Comparison of ENCODE assay signal across 20 mouse cellular contexts in genomic region chr9:103294507-103294906, GRCm38 (mm10). TPM values are rescaled to one million over a fixed set of nuclear protein-coding genes. Genes with fewer than 3 reads are reported as not detected.
A peak's percentile ranks its signal among the peaks of the same experiment; 100 is the strongest.
DNase-seq lines count a peak whose midpoint lies in the region; ATAC-seq and TF ChIP-seq lines count a peak whose summit lies in the region.
"Had no signal": no experiment of that assay in that cellular context is flagged by ENCODE, and none has a peak within 500 bp of the region (broad histone marks: within the 10 kb centered on the region; RNA-seq: fewer than 3 reads in every experiment).

No protein-coding gene starts in this region.

- 58% methylated on average over 2 of the region's 2 CpGs for WGBS in liver, embryonic 12.5 days (ENCODE audit: insufficient replicate concordance)
- WGBS in liver, embryonic 16.5 days (ENCODE audit: insufficient replicate concordance), result 30% methylated on average over 2 of the region's 2 CpGs
- WGBS in cerebellum, adult 2 months, result 91% methylated on average over 2 of the region's 2 CpGs
- 96% methylated on average over 2 of the region's 2 CpGs for WGBS in midbrain, embryonic 15.5 days

- no peak overlapping the region for H3K4me2 ChIP-seq in liver, embryonic 12.5 days
- no peak overlapping the region for H3K4me2 ChIP-seq in liver, embryonic 16.5 days (ENCODE audit: low read depth, low read length)
- H3K4me2 ChIP-seq in midbrain, embryonic 15.5 days, result no peak overlapping the region
- H3K4me2 ChIP-seq: embryonic facial prominence, embryonic 12.5 days; forebrain, embryonic 15.5 days; heart, embryonic 15.5 days; hindbrain, embryonic 13.5 days had no signal

- no peak for TF ChIP-seq POLR2A in cerebellum, adult 2 months (IDR thresholded peaks at IDR 0.05; ENCODE audit: borderline replicate concordance, insufficient read depth, low read length)

- peak overlapping the region; percentile 54; the same call in 1 of the 2 replicates for H3K27ac ChIP-seq in liver, embryonic 12.5 days
- peak overlapping the region; percentile 55 for H3K27ac ChIP-seq in liver, embryonic 16.5 days (ENCODE audit: low read length)
- H3K27ac ChIP-seq in cerebellum, adult 2 months (ENCODE audit: insufficient read depth, low read length), result no peak overlapping the region
- H3K27ac ChIP-seq in midbrain, embryonic 15.5 days, result no peak overlapping the region
- H3K27ac ChIP-seq: embryonic facial prominence, embryonic 12.5 days; forebrain, embryonic 15.5 days; heart, embryonic 10.5 days; heart, embryonic 15.5 days; hindbrain, embryonic 13.5 days; hindbrain, postnatal 0 days had no signal

- peaks cover 11% of the 10 kb centered on the region for H3K4me1 ChIP-seq in liver, embryonic 12.5 days
- peaks cover 3% of the 10 kb centered on the region; the same call in 1 of the 2 replicates for H3K4me1 ChIP-seq in liver, embryonic 16.5 days (ENCODE audit: control insufficient read depth, low read depth, low read length)
- no peaks in the 10 kb centered on the region for H3K4me1 ChIP-seq in cerebellum, adult 2 months (ENCODE audit: control insufficient read depth, insufficient read depth, low read length)
- H3K4me1 ChIP-seq in midbrain, embryonic 15.5 days, result no peaks in the 10 kb centered on the region
- H3K4me1 ChIP-seq: embryonic facial prominence, embryonic 12.5 days; forebrain, embryonic 15.5 days; heart, embryonic 10.5 days; heart, embryonic 15.5 days; hindbrain, embryonic 13.5 days had no signal

- H3K4me3 ChIP-seq in liver, embryonic 12.5 days, result no peak overlapping the region
- H3K4me3 ChIP-seq in liver, embryonic 16.5 days (ENCODE audit: low read depth, low read length), result no peak overlapping the region
- no peak overlapping the region for H3K4me3 ChIP-seq in cerebellum, adult 2 months (replicated peaks; ENCODE audit: insufficient read depth, low read depth, low read length)
- no peak overlapping the region for H3K4me3 ChIP-seq in midbrain, embryonic 15.5 days
- H3K4me3 ChIP-seq: embryonic facial prominence, embryonic 12.5 days; forebrain, embryonic 15.5 days; heart, embryonic 10.5 days; heart, embryonic 15.5 days; hindbrain, embryonic 13.5 days had no signal

- H3K36me3 ChIP-seq in liver, embryonic 12.5 days, result no peaks in the 10 kb centered on the region
- no peaks in the 10 kb centered on the region for H3K36me3 ChIP-seq in liver, embryonic 16.5 days (ENCODE audit: control insufficient read depth, insufficient read depth)
- H3K36me3 ChIP-seq in midbrain, embryonic 15.5 days (replicated peaks), result no peaks in the 10 kb centered on the region
- H3K36me3 ChIP-seq: embryonic facial prominence, embryonic 12.5 days; forebrain, embryonic 15.5 days; heart, embryonic 10.5 days; heart, embryonic 15.5 days; hindbrain, embryonic 13.5 days had no signal

- H3K9ac ChIP-seq in liver, embryonic 12.5 days, result no peak overlapping the region
- no peak overlapping the region for H3K9ac ChIP-seq in liver, embryonic 16.5 days (ENCODE audit: low read depth, low read length)
- H3K9ac ChIP-seq in midbrain, embryonic 15.5 days, result no peak overlapping the region
- H3K9ac ChIP-seq: embryonic facial prominence, embryonic 12.5 days; forebrain, embryonic 15.5 days; heart, embryonic 15.5 days; hindbrain, embryonic 13.5 days had no signal

- H3K27me3 ChIP-seq in liver, embryonic 12.5 days (replicated peaks), result no peaks in the 10 kb centered on the region
- no peaks in the 10 kb centered on the region for H3K27me3 ChIP-seq in liver, embryonic 16.5 days (ENCODE audit: control insufficient read depth, insufficient read depth, low read depth, low read length)
- H3K27me3 ChIP-seq in cerebellum, adult 2 months (ENCODE audit: control insufficient read depth, insufficient read depth, low read length), result no peaks in the 10 kb centered on the region
- no peaks in the 10 kb centered on the region for H3K27me3 ChIP-seq in midbrain, embryonic 15.5 days (replicated peaks)
- H3K27me3 ChIP-seq: embryonic facial prominence, embryonic 12.5 days; forebrain, embryonic 15.5 days; heart, embryonic 15.5 days; hindbrain, embryonic 13.5 days had no signal

- ATAC-seq in liver, embryonic 12.5 days, result peak; percentile 75
- peak; percentile 93 for ATAC-seq in liver, embryonic 16.5 days (ENCODE audit: low read depth)
- ATAC-seq in midbrain, embryonic 15.5 days (replicated peaks), result no peak
- ATAC-seq: forebrain, embryonic 15.5 days; hindbrain, postnatal 0 days had no signal

- no peaks in the 10 kb centered on the region for H3K9me3 ChIP-seq in liver, embryonic 12.5 days (replicated peaks)
- H3K9me3 ChIP-seq in liver, embryonic 16.5 days (replicated peaks; ENCODE audit: control insufficient read depth, low read length), result no peaks in the 10 kb centered on the region
- no peaks in the 10 kb centered on the region for H3K9me3 ChIP-seq in midbrain, embryonic 15.5 days
- H3K9me3 ChIP-seq: embryonic facial prominence, embryonic 12.5 days; forebrain, embryonic 15.5 days; heart, embryonic 10.5 days; heart, embryonic 15.5 days; hindbrain, embryonic 13.5 days had no signal

- peak; percentile 22 for DNase-seq in testis, postnatal 10 days (ENCODE audit: low spot score)
- DNase-seq in testis, postnatal 14 days (ENCODE audit: low spot score), result no peak
- DNase-seq in gastrocnemius, adult 8-10 months (ENCODE audit: low spot score in 2 of 2), result no peak
- DNase-seq in cerebellum, adult 2 months, result no peak
- DNase-seq: adrenal gland, adult 8-10 months; adrenal gland, postnatal 36 days; cerebellum, adult 9-10 months; cerebellum, postnatal 25 days; gastrocnemius, postnatal 25 days; heart, adult 18-20 months; heart, postnatal 14 days had no signal

- no peak for TF ChIP-seq CTCF in cerebellum, adult 2 months (IDR thresholded peaks at IDR 0.05; ENCODE audit: borderline replicate concordance, insufficient read depth, low read depth, low read length)

RNA-seq across cellular contexts. Expression of gene 1300017J02Rik, which starts 10.4 kb away (rescaled TPM):
- 29.7 and 33.1 TPM in 2 replicates for polyA plus RNA-seq in liver, embryonic 12.5 days (2016; fragmentation: Nextera tagmentation; extraction: Ambion mirVana)
- polyA plus RNA-seq in liver, embryonic 16.5 days (2015; fragmentation: Nextera tagmentation; extraction: Ambion mirVana), result 102 and 113 TPM in 2 replicates
- under 1 TPM in 1 of 4 experiments, not detected in 3; 0.19 TPM for total RNA-seq in gastrocnemius, adult 8-10 months (2022)
- 0.69 and 0.71 TPM in 2 replicates for polyA plus RNA-seq in cerebellum, adult 2 months (2012; rRNA removed)
- polyA plus RNA-seq in midbrain, embryonic 15.5 days (2015; fragmentation: Nextera tagmentation; extraction: Ambion mirVana), result 0.55 and 1.8 TPM in 2 replicates
- total RNA-seq: gastrocnemius, postnatal 25 days; heart, adult 18-20 months had no signal

RNA-seq across cellular contexts. Expression of gene Topbp1, which starts 10.5 kb away (rescaled TPM):
- polyA plus RNA-seq in liver, embryonic 12.5 days (2016; fragmentation: Nextera tagmentation; extraction: Ambion mirVana), result 69.8 and 74.1 TPM in 2 replicates
- 29.2 and 29.4 TPM in 2 replicates for polyA plus RNA-seq in liver, embryonic 16.5 days (2015; fragmentation: Nextera tagmentation; extraction: Ambion mirVana)
- total RNA-seq in gastrocnemius, adult 8-10 months (2022), result 1 to 10 TPM; 5.1 to 8.1 (median 6.4) TPM
- polyA plus RNA-seq in cerebellum, adult 2 months (2012; rRNA removed), result 14.0 and 14.1 TPM in 2 replicates
- polyA plus RNA-seq in midbrain, embryonic 15.5 days (2015; fragmentation: Nextera tagmentation; extraction: Ambion mirVana), result 17.8 and 18.9 TPM in 2 replicates

Comparison
In these comparisons a context has a peak if more than half of its experiments do, and no peak if none do; other contexts are left out.
1. H3K27ac ChIP-seq: peak in liver, embryonic 12.5 days (single experiment) and liver, embryonic 16.5 days (single experiment); none in cerebellum, adult 2 months (single experiment) and midbrain, embryonic 15.5 days (single experiment).
2. RNA of gene 1300017J02Rik, which starts 10.4 kb away (polyA plus RNA-seq): 102 to 113 TPM in liver, embryonic 16.5 days and 29.7 to 33.1 TPM in liver, embryonic 12.5 days; 0.55 to 1.8 TPM in midbrain, embryonic 15.5 days and 0.69 to 0.71 TPM in cerebellum, adult 2 months; every median in the first group is over 10 times any median in the second.